ENCODE assay signal across 16 mouse cellular contexts in the genomic region with DNA sequence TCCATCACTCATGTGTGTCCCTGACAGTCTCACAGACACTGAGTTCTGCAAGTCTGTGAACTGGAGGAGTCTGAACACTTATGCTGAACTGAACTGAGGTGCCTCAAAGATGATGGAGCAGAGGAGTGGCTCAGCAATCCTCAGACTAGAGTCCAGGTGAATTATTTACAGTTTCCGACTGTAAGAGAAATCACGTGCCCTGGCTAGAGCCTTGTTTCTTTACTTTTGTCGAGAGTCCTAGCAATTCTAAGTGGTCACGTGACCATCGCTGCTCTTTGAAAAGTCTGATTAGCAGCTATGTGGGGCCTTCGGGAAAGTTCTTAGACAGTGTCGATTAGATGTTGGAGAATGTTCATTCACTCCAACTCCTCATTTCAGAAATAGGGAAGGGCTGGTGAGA. TPM values are rescaled to one million over a fixed set of nuclear protein-coding genes. Genes with fewer than 3 reads are reported as not detected.
DNase-seq lines count a peak whose midpoint lies in the region; ATAC-seq and TF ChIP-seq lines count a peak whose summit lies in the region.
"Had no signal": no experiment of that assay in that cellular context is flagged by ENCODE, and none has a peak within 500 bp of the region (broad histone marks: within the 10 kb centered on the region; RNA-seq: fewer than 3 reads in every experiment).

No protein-coding gene starts in this region.

- TF ChIP-seq POLR2A in CH12.LX (IDR thresholded peaks at IDR 0.05; ENCODE audit: low read depth, low read length) = no peak

- TF ChIP-seq CTCF in CH12.LX (conservative IDR thresholded peaks at IDR 0.05 in 1 of 2, IDR thresholded peaks at IDR 0.05 in 1 of 2; ENCODE audit: low read depth in 2 of 2, low read length in 2 of 2) = no peak
- no peak for TF ChIP-seq CTCF in lung, postnatal 0 days (IDR thresholded peaks at IDR 0.05)

- peak overlapping the region; percentile 30 to 69 (median 35) for H3K4me3 ChIP-seq in CH12.LX (replicated peaks in 1 of 3; ENCODE audit: low read depth in 2 of 3, low read length in 2 of 3, poor library complexity in 1 of 3)
- no peak overlapping the region for H3K4me3 ChIP-seq in lung, postnatal 0 days (ENCODE audit: low read depth, low read length)
- no peak overlapping the region for H3K4me3 ChIP-seq in heart, embryonic 12.5 days
- no peak overlapping the region for H3K4me3 ChIP-seq in midbrain, embryonic 16.5 days (ENCODE audit: low read depth, low read length)
- H3K4me3 ChIP-seq in hindbrain, embryonic 14.5 days (replicated peaks; ENCODE audit: low read length) = no peak overlapping the region
- H3K4me3 ChIP-seq: erythroblast, embryonic 14.5 days had no signal

- peak overlapping the region; percentile 39 for H3K4me2 ChIP-seq in CH12.LX (ENCODE audit: insufficient read depth, low read depth, poor library complexity, severe bottlenecking)
- no peak overlapping the region for H3K4me2 ChIP-seq in lung, postnatal 0 days (replicated peaks; ENCODE audit: low read depth, low read length)
- H3K4me2 ChIP-seq in heart, embryonic 12.5 days = no peak overlapping the region
- H3K4me2 ChIP-seq in midbrain, embryonic 16.5 days (ENCODE audit: low read length) = no peak overlapping the region
- no peak overlapping the region for H3K4me2 ChIP-seq in hindbrain, embryonic 14.5 days (replicated peaks)

- H3K79me2 ChIP-seq in CH12.LX (replicated peaks; ENCODE audit: control insufficient read depth, extremely low read depth, insufficient read depth, poor library complexity, severe bottlenecking) = peaks cover 11% of the 10 kb centered on the region

- ATAC-seq in lung, postnatal 0 days = peak; percentile 40
- no peak for ATAC-seq in heart, embryonic 12.5 days (ENCODE audit: insufficient number of reproducible peaks, low FRiP score)
- no peak for ATAC-seq in midbrain, embryonic 16.5 days
- ATAC-seq in granulocyte monocyte progenitor cell, adult 5-6 weeks (replicated peaks; ENCODE audit: poor library complexity, severe bottlenecking) = no peak
- ATAC-seq in hindbrain, embryonic 14.5 days (ENCODE audit: low FRiP score) = no peak
- ATAC-seq: inflammation-experienced regulatory T-cells, adult 6 months had no signal

- peaks cover 5 to 10% of the 10 kb centered on the region in 2 experiments for H3K36me3 ChIP-seq in CH12.LX (replicated peaks in 1 of 2; ENCODE audit: control insufficient read depth in 1 of 2, insufficient read depth in 1 of 2, low read length in 1 of 2)
- H3K36me3 ChIP-seq in lung, postnatal 0 days (ENCODE audit: insufficient read depth, low read length) = no peaks in the 10 kb centered on the region
- H3K36me3 ChIP-seq in heart, embryonic 12.5 days = no peaks in the 10 kb centered on the region
- no peaks in the 10 kb centered on the region for H3K36me3 ChIP-seq in midbrain, embryonic 16.5 days (ENCODE audit: control insufficient read depth, insufficient read depth, low read length)
- H3K36me3 ChIP-seq in hindbrain, embryonic 14.5 days (replicated peaks; ENCODE audit: control insufficient read depth, insufficient read depth) = no peaks in the 10 kb centered on the region

- TF ChIP-seq RAD21 in CH12.LX (IDR thresholded peaks at IDR 0.05; ENCODE audit: low read depth, low read length) = no peak

- no peak for TF ChIP-seq EP300 in CH12.LX (IDR thresholded peaks at IDR 0.05; ENCODE audit: low read length)
- TF ChIP-seq EP300 in lung, postnatal 0 days (IDR thresholded peaks at IDR 0.05) = peak; percentile 92

- WGBS in lung, postnatal 0 days = 30% methylated on average over 7 of the region's 7 CpGs
- WGBS in heart, embryonic 12.5 days = 51% methylated on average over 7 of the region's 7 CpGs
- 53% methylated on average over 7 of the region's 7 CpGs for WGBS in midbrain, embryonic 16.5 days
- WGBS in hindbrain, embryonic 14.5 days = 66% methylated on average over 7 of the region's 7 CpGs

- in situ Hi-C loops in CH12.LX (cut with MboI; ENCODE audit: low pct_ligation_motif_present, low pct_unique_long_range_greater_than_20kb, low sequenced_read_pairs) = loop anchor here (5.0 kb wide), 1 partner anchor 36 kb away; no protein-coding TSS in a partner anchor

- peaks cover 7 to 35% of the 10 kb centered on the region in 2 experiments for H3K4me1 ChIP-seq in CH12.LX (ENCODE audit: control insufficient read depth in 1 of 2, insufficient read depth in 2 of 2)
- H3K4me1 ChIP-seq in lung, postnatal 0 days (ENCODE audit: insufficient read depth, low read depth, low read length) = peaks cover 36% of the 10 kb centered on the region
- H3K4me1 ChIP-seq in heart, embryonic 12.5 days (replicated peaks) = peaks cover 42% of the 10 kb centered on the region
- H3K4me1 ChIP-seq in midbrain, embryonic 16.5 days (ENCODE audit: control insufficient read depth, insufficient read depth, low read length) = peaks cover 13% of the 10 kb centered on the region
- H3K4me1 ChIP-seq in hindbrain, embryonic 14.5 days (replicated peaks; ENCODE audit: control insufficient read depth, insufficient read depth, low read length) = peaks cover 17% of the 10 kb centered on the region

- DNase-seq in CH12.LX (ENCODE audit: extremely low read depth) = no peak
- peak; percentile 35 for DNase-seq in induced T-regulatory cell, adult 2 months (ENCODE audit: low read depth)
- peak; percentile 81 to 84 for DNase-seq in kidney, postnatal 25 days
- peak; percentile 96 for DNase-seq in lung, postnatal 0 days (ENCODE audit: low spot score)
- DNase-seq in hindbrain, embryonic 14.5 days (ENCODE audit: low spot score) = no peak
- DNase-seq: cerebellum, postnatal 25 days; thymus, postnatal 25 days had no signal

- dilution Hi-C loops in CH12.LX (cut with MboI; ENCODE audit: extremely low pct_ligation_motif_present, extremely low pct_unique_long_range_greater_than_20kb, low sequenced_read_pairs) = no loop called here

- peaks cover 2% of the 10 kb centered on the region for H3K9me3 ChIP-seq in CH12.LX (replicated peaks; ENCODE audit: low read length)
- H3K9me3 ChIP-seq in lung, postnatal 0 days (ENCODE audit: low read length) = no peaks in the 10 kb centered on the region
- no peaks in the 10 kb centered on the region for H3K9me3 ChIP-seq in heart, embryonic 12.5 days (replicated peaks)
- H3K9me3 ChIP-seq in midbrain, embryonic 16.5 days (replicated peaks; ENCODE audit: control insufficient read depth, low read length, poor library complexity, severe bottlenecking) = no peaks in the 10 kb centered on the region
- no peaks in the 10 kb centered on the region for H3K9me3 ChIP-seq in hindbrain, embryonic 14.5 days (ENCODE audit: control insufficient read depth, low read length)
- H3K9me3 ChIP-seq: G1E had no signal

- H3K27ac ChIP-seq in CH12.LX (ENCODE audit: insufficient read depth, low read depth) = peak overlapping the region; percentile 43
- peak overlapping the region; percentile 90 for H3K27ac ChIP-seq in lung, postnatal 0 days (ENCODE audit: low read length)
- no peak overlapping the region for H3K27ac ChIP-seq in heart, embryonic 12.5 days (ENCODE audit: poor library complexity, severe bottlenecking)
- H3K27ac ChIP-seq in midbrain, embryonic 16.5 days (ENCODE audit: low read length) = no peak overlapping the region
- H3K27ac ChIP-seq in hindbrain, embryonic 14.5 days = no peak overlapping the region

- peaks cover 3% of the 10 kb centered on the region for H3K27me3 ChIP-seq in CH12.LX (replicated peaks)
- H3K27me3 ChIP-seq in lung, postnatal 0 days (replicated peaks; ENCODE audit: insufficient read depth, low read length) = no peaks in the 10 kb centered on the region
- no peaks in the 10 kb centered on the region for H3K27me3 ChIP-seq in heart, embryonic 12.5 days (replicated peaks)
- no peaks in the 10 kb centered on the region for H3K27me3 ChIP-seq in midbrain, embryonic 16.5 days (ENCODE audit: control insufficient read depth, insufficient read depth, low read depth, low read length)
- H3K27me3 ChIP-seq in hindbrain, embryonic 14.5 days (ENCODE audit: control insufficient read depth, insufficient read depth, low read length) = no peaks in the 10 kb centered on the region

- H3K9ac ChIP-seq in CH12.LX (ENCODE audit: insufficient read depth, low read depth) = peak overlapping the region; percentile 59
- H3K9ac ChIP-seq in lung, postnatal 0 days (replicated peaks; ENCODE audit: low read depth) = no peak overlapping the region
- H3K9ac ChIP-seq in heart, embryonic 12.5 days = no peak overlapping the region; the same call in 1 of the 2 replicates
- H3K9ac ChIP-seq in midbrain, embryonic 16.5 days (ENCODE audit: low read depth, low read length) = no peak overlapping the region
- H3K9ac ChIP-seq in hindbrain, embryonic 14.5 days = no peak overlapping the region

RNA-seq across cellular contexts. Expression of a gene that starts 1.2 kb away (rescaled TPM):
- total RNA-seq in CH12.LX (2012; rRNA removed) (58.5 and 59.7 TPM in 2 replicates), CH12.LX (2014; rRNA removed) (41.8 and 46.6 TPM in 2 replicates)
- polyA plus RNA-seq in CH12.LX (2012; ENCODE audit: insufficient read length, low read depth) = 46.5 and 57.4 TPM in 2 replicates
- 63.5 and 66.2 TPM in 2 replicates for polyA plus RNA-seq in lung, postnatal 0 days (2015; fragmentation: Nextera tagmentation; extraction: Ambion mirVana)
- 36.4 and 40.3 TPM in 2 replicates for polyA plus RNA-seq in heart, embryonic 12.5 days (2016; fragmentation: Nextera tagmentation; extraction: Ambion mirVana)
- 86.7 and 90.0 TPM in 2 replicates for polyA plus RNA-seq in midbrain, embryonic 16.5 days (2015; fragmentation: Nextera tagmentation; extraction: Ambion mirVana)
- 30.4 and 35.3 TPM in 2 replicates for total RNA-seq in granulocyte monocyte progenitor cell, adult 5-6 weeks (2014; fragmentation: Nextera tagmentation)
- 11.5 and 18.1 TPM in 2 replicates for total RNA-seq in granulocyte monocyte progenitor cell, adult 5-6 weeks (2017)
- 87.1 and 92.6 TPM in 2 replicates for polyA plus RNA-seq in hindbrain, embryonic 14.5 days (2014; fragmentation: Nextera tagmentation; extraction: Ambion mirVana)

RNA-seq across cellular contexts. Expression of a gene that starts 2.8 kb away (rescaled TPM):
- total RNA-seq in CH12.LX (2012; rRNA removed) (0.88 and 1.1 TPM in 2 replicates), CH12.LX (2014; rRNA removed) (0.74 TPM in 1 of 2 replicates, not detected in the other)
- 0.31 and 1.2 TPM in 2 replicates for polyA plus RNA-seq in CH12.LX (2012; ENCODE audit: insufficient read length, low read depth)
- polyA plus RNA-seq in lung, postnatal 0 days (2015; fragmentation: Nextera tagmentation; extraction: Ambion mirVana) = 23.5 and 32.9 TPM in 2 replicates
- polyA plus RNA-seq in heart, embryonic 12.5 days (2016; fragmentation: Nextera tagmentation; extraction: Ambion mirVana) = 11.8 and 16.9 TPM in 2 replicates
- 7.5 and 8.2 TPM in 2 replicates for polyA plus RNA-seq in midbrain, embryonic 16.5 days (2015; fragmentation: Nextera tagmentation; extraction: Ambion mirVana)
- total RNA-seq in granulocyte monocyte progenitor cell, adult 5-6 weeks (2014; fragmentation: Nextera tagmentation) = not detected in 2 replicates
- not detected in 2 replicates for total RNA-seq in granulocyte monocyte progenitor cell, adult 5-6 weeks (2017)
- 8.6 and 10.0 TPM in 2 replicates for polyA plus RNA-seq in hindbrain, embryonic 14.5 days (2014; fragmentation: Nextera tagmentation; extraction: Ambion mirVana)
- polyA plus RNA-seq: erythroblast, embryonic 14.5 days had no signal

RNA-seq across cellular contexts. Expression of a gene that starts 14.3 kb away (rescaled TPM):
- total RNA-seq in CH12.LX (2012; rRNA removed) = 63.9 and 69.9 TPM in 2 replicates
- 53.4 and 59.8 TPM in 2 replicates for total RNA-seq in CH12.LX (2014; rRNA removed)
- 36.4 and 46.6 TPM in 2 replicates for polyA plus RNA-seq in CH12.LX (2012; ENCODE audit: insufficient read length, low read depth)
- polyA plus RNA-seq in lung, postnatal 0 days (2015; fragmentation: Nextera tagmentation; extraction: Ambion mirVana) = 217 and 289 TPM in 2 replicates
- 40.1 and 40.6 TPM in 2 replicates for polyA plus RNA-seq in heart, embryonic 12.5 days (2016; fragmentation: Nextera tagmentation; extraction: Ambion mirVana)
- 6.3 and 8.7 TPM in 2 replicates for polyA plus RNA-seq in midbrain, embryonic 16.5 days (2015; fragmentation: Nextera tagmentation; extraction: Ambion mirVana)
- total RNA-seq in granulocyte monocyte progenitor cell, adult 5-6 weeks (2014; fragmentation: Nextera tagmentation) = not detected in 2 replicates
- total RNA-seq in granulocyte monocyte progenitor cell, adult 5-6 weeks (2017) = not detected in 2 replicates
- polyA plus RNA-seq in hindbrain, embryonic 14.5 days (2014; fragmentation: Nextera tagmentation; extraction: Ambion mirVana) = 6.8 and 9.3 TPM in 2 replicates
- polyA plus RNA-seq: G1E had no signal

RNA-seq across cellular contexts. Expression of a gene that starts 15.6 kb away (rescaled TPM):
- total RNA-seq in CH12.LX (2012; rRNA removed) (not detected in 2 replicates), CH12.LX (2014; rRNA removed) (not detected in 2 replicates)
- not detected in 2 replicates for polyA plus RNA-seq in CH12.LX (2012; ENCODE audit: insufficient read length, low read depth)
- not detected in 2 replicates for polyA plus RNA-seq in lung, postnatal 0 days (2015; fragmentation: Nextera tagmentation; extraction: Ambion mirVana)
- polyA plus RNA-seq in heart, embryonic 12.5 days (2016; fragmentation: Nextera tagmentation; extraction: Ambion mirVana) = 0.19 TPM in 1 of 2 replicates, not detected in the other
- not detected in 2 replicates for polyA plus RNA-seq in midbrain, embryonic 16.5 days (2015; fragmentation: Nextera tagmentation; extraction: Ambion mirVana)
- total RNA-seq in granulocyte monocyte progenitor cell, adult 5-6 weeks (2014; fragmentation: Nextera tagmentation) = not detected in 2 replicates
- not detected in 2 replicates for total RNA-seq in granulocyte monocyte progenitor cell, adult 5-6 weeks (2017)
- 0.28 TPM in 1 of 2 replicates, not detected in the other for polyA plus RNA-seq in hindbrain, embryonic 14.5 days (2014; fragmentation: Nextera tagmentation; extraction: Ambion mirVana)
- total RNA-seq: adrenal gland, postnatal 10 days; G1E had no signal
- polyA plus RNA-seq: erythroblast, embryonic 14.5 days; G1E; gonadal fat pad, adult 2 months; inflammation-experienced regulatory T-cells, adult 6 months; limb, embryonic 11.5 days had no signal

RNA-seq across cellular contexts. Expression of a gene that starts 28.0 kb away (rescaled TPM):
- total RNA-seq in CH12.LX (2012; rRNA removed) (1.6 and 5.7 TPM in 2 replicates), CH12.LX (2014; rRNA removed) (0.61 TPM in 1 of 2 replicates, not detected in the other)
- polyA plus RNA-seq in CH12.LX (2012; ENCODE audit: insufficient read length, low read depth) = 0.31 and 0.53 TPM in 2 replicates
- 39.9 and 44.6 TPM in 2 replicates for polyA plus RNA-seq in lung, postnatal 0 days (2015; fragmentation: Nextera tagmentation; extraction: Ambion mirVana)
- polyA plus RNA-seq in heart, embryonic 12.5 days (2016; fragmentation: Nextera tagmentation; extraction: Ambion mirVana) = 7.3 and 11.3 TPM in 2 replicates
- 16.6 and 17.8 TPM in 2 replicates for polyA plus RNA-seq in midbrain, embryonic 16.5 days (2015; fragmentation: Nextera tagmentation; extraction: Ambion mirVana)
- total RNA-seq in granulocyte monocyte progenitor cell, adult 5-6 weeks (2014; fragmentation: Nextera tagmentation) = 5.6 TPM in 1 of 2 replicates, not detected in the other
- 0.46 and 0.95 TPM in 2 replicates for total RNA-seq in granulocyte monocyte progenitor cell, adult 5-6 weeks (2017)
- polyA plus RNA-seq in hindbrain, embryonic 14.5 days (2014; fragmentation: Nextera tagmentation; extraction: Ambion mirVana) = 13.8 and 14.4 TPM in 2 replicates

Comparison
In these comparisons a context has a peak if more than half of its experiments do, and no peak if none do; other contexts are left out.
1. DNase-seq: peak in induced T-regulatory cell, adult 2 months (single experiment), kidney, postnatal 25 days (2 of 2) and lung, postnatal 0 days (single experiment); none in CH12.LX (single experiment) and hindbrain, embryonic 14.5 days (single experiment).
2. H3K27ac ChIP-seq: peak in CH12.LX (single experiment) and lung, postnatal 0 days (single experiment); none in heart, embryonic 12.5 days (single experiment), midbrain, embryonic 16.5 days (single experiment) and hindbrain, embryonic 14.5 days (single experiment).
3. H3K4me3 ChIP-seq: peak in CH12.LX (3 of 3); none in lung, postnatal 0 days (single experiment), heart, embryonic 12.5 days (single experiment), midbrain, embryonic 16.5 days (single experiment) and hindbrain, embryonic 14.5 days (single experiment).